Mouse (Mus musculus) liver, postnatal 0 days (tissue): Measurements from ENCODE around the gene Limd1.

Experiments
- CTCF ChIP-seq: sonication (generic); IDR thresholded peaks from 2 replicates; pipeline ENCODE4 v1.5.1; 2016; ENCODE audit warnings: antibody characterized with exemption, low read depth
- EP300 ChIP-seq: IDR thresholded peaks from 2 replicates; pipeline ENCODE4 v1.6.1; 2016; ENCODE audit warnings: antibody characterized with exemption, low read depth, mild to moderate bottlenecking

GRCm38 (mm10) chr9:123451772-123452171 lies 26.7 kb upstream of the Limd1 start:
- TF ChIP-seq CTCF (no peak), EP300 (no peak)
